Mouse (Mus musculus) stomach, embryonic 15.5 days (tissue): ENCODE results near the gene Lemd1. TPM values are rescaled to one million over a fixed set of nuclear protein-coding genes. Genes with fewer than 3 reads are reported as not detected.
A peak's percentile ranks its signal among the peaks of the same experiment; 100 is the strongest.

Experiments used
- ATAC-seq: fragments of 200-750 bp; cut with Nextera tagmentation; 2 replicates; pipeline ENCODE4 v1.8.0; 2017; ENCODE audit warnings: low read depth, moderate number of reproducible peaks, moderate TSS enrichment; ENCODE audit not compliant: insufficient read depth, low FRiP score
- H3K27ac ChIP-seq: fragments of 300-500 bp; sonication (generic); 2 replicates; pipeline ENCODE4 v1.5.1; 2015; ENCODE audit warnings: mild to moderate bottlenecking, inconsistent platforms
- H3K27me3 ChIP-seq: fragments of 300-500 bp; sonication (generic); replicated peaks from 2 replicates; pipeline ENCODE4 v1.6.1; 2015; ENCODE audit warnings: inconsistent platforms
- H3K36me3 ChIP-seq: fragments of 300-500 bp; sonication (generic); 2 replicates; pipeline ENCODE4 v1.6.1; 2015; ENCODE audit warnings: inconsistent platforms
- H3K4me1 ChIP-seq: fragments of 300-500 bp; sonication (generic); 2 replicates; pipeline ENCODE4 v1.6.1; 2015; ENCODE audit warnings: inconsistent platforms
- H3K4me2 ChIP-seq: fragments of 300-500 bp; sonication (generic); 2 replicates; pipeline ENCODE4 v1.6.1; 2015; ENCODE audit warnings: mild to moderate bottlenecking, inconsistent platforms
- H3K4me3 ChIP-seq: fragments of 300-500 bp; sonication (generic); replicated peaks from 2 replicates; pipeline ENCODE4 v1.5.1; 2015; ENCODE audit warnings: inconsistent platforms
- H3K9ac ChIP-seq: fragments of 300-500 bp; sonication (generic); 2 replicates; pipeline ENCODE4 v1.6.1; 2015; ENCODE audit warnings: inconsistent platforms
- H3K9me3 ChIP-seq: fragments of 300-500 bp; sonication (generic); 2 replicates; pipeline ENCODE4 v1.6.1; 2016; ENCODE audit warnings: inconsistent platforms
- WGBS: fragments of 180-500 bp; shearing (Covaris S2); methylation state at CpG from one replicate; pipeline ENCODE4 v1.1.7; 2015; 5-methylcytosine and 5-hydroxymethylcytosine counted together
- polyA plus RNA-seq: library from polyadenylated mRNA; unstranded; fragments of >200 nt; fragmentation: Nextera tagmentation; extraction: Ambion mirVana; gene quantifications from 2 replicates; pipeline ENCODE4 v1.2.1, GENCODE M21; 2015

The Lemd1 gene
- 0.36 and 0.46 TPM in 2 replicates for polyA plus RNA-seq

- H3K27me3 ChIP-seq: peaks cover 63% of the 10 kb centered on the region
- peak within 1 kb of the TSS; percentile 94 for H3K4me2 ChIP-seq
- no peaks in the 10 kb centered on the region for H3K36me3 ChIP-seq
- WGBS: under 1% methylated on average over 34 of the region's 34 CpGs
- H3K9ac ChIP-seq: peak within 1 kb of the TSS; percentile 24; the same call in 1 of the 2 replicates
- no peak for ATAC-seq
- H3K9me3 ChIP-seq: no peaks in the 10 kb centered on the region
- peak within 1 kb of the TSS; percentile 51 for H3K4me3 ChIP-seq
- no peak within 1 kb of the TSS for H3K27ac ChIP-seq
- peaks cover 25% of the 10 kb centered on the region for H3K4me1 ChIP-seq
These were observed at the start of gene Lemd1, which contains the start of gene AC124108.1 for GRCm38 (mm10) chr1:132191093-132191785. TSS of gene Lemd1 (plus strand) at chr1:132191431. TSS of gene AC124108.1 (plus strand) at chr1:132191457.

GRCm38 (mm10) chr1:132141753-132142152 lies 49.5 kb upstream of the Lemd1 start:
- Histone ChIP-seq H3K36me3 (no peaks in the 10 kb centered on the region), H3K9ac (no peak overlapping the region), H3K27ac (no peak overlapping the region), H3K4me3 (no peak overlapping the region), H3K4me1 (peaks cover 5% of the 10 kb centered on the region; the same call in 1 of the 2 replicates), H3K27me3 (no peaks in the 10 kb centered on the region; the same call in 1 of the 2 replicates), H3K4me2 (no peak overlapping the region), H3K9me3 (no peaks in the 10 kb centered on the region)
- no peak for ATAC-seq
- WGBS: 57% methylated on average over 13 of the region's 13 CpGs

- no peak overlapping the region for H3K27ac ChIP-seq
- ATAC-seq: no peak
- no peak overlapping the region for H3K9ac ChIP-seq
- no peaks in the 10 kb centered on the region for H3K9me3 ChIP-seq
- H3K4me2 ChIP-seq: no peak overlapping the region
- H3K27me3 ChIP-seq: no peaks in the 10 kb centered on the region; the same call in 1 of the 2 replicates
- 65% methylated on average over 5 of the region's 5 CpGs for WGBS
- peaks cover 5% of the 10 kb centered on the region; the same call in 1 of the 2 replicates for H3K4me1 ChIP-seq
- no peaks in the 10 kb centered on the region for H3K36me3 ChIP-seq
- H3K4me3 ChIP-seq: no peak overlapping the region
These were observed 48.2 kb upstream of the Lemd1 start for GRCm38 (mm10) chr1:132143079-132143478.

- ATAC-seq: no peak
- H3K27ac ChIP-seq: no peak overlapping the region
- H3K9ac ChIP-seq: no peak overlapping the region
- H3K9me3 ChIP-seq: no peaks in the 10 kb centered on the region
- WGBS: 63% methylated on average over 4 of the region's 4 CpGs
- no peak overlapping the region for H3K4me2 ChIP-seq
- H3K4me3 ChIP-seq: no peak overlapping the region
- H3K4me1 ChIP-seq: no peaks in the 10 kb centered on the region; the same call in 1 of the 2 replicates
- no peaks in the 10 kb centered on the region for H3K36me3 ChIP-seq
- no peaks in the 10 kb centered on the region; the same call in 1 of the 2 replicates for H3K27me3 ChIP-seq
These were observed 47.5 kb upstream of the Lemd1 start for GRCm38 (mm10) chr1:132143730-132144129.

- no peaks in the 10 kb centered on the region for H3K36me3 ChIP-seq
- H3K4me2 ChIP-seq: no peak overlapping the region
- ATAC-seq: no peak
- no peak overlapping the region for H3K27ac ChIP-seq
- H3K9me3 ChIP-seq: no peaks in the 10 kb centered on the region
- WGBS: 33% methylated on average over 2 of the region's 2 CpGs
- H3K4me1 ChIP-seq: no peaks in the 10 kb centered on the region; the same call in 1 of the 2 replicates
- no peaks in the 10 kb centered on the region for H3K27me3 ChIP-seq
- no peak overlapping the region for H3K9ac ChIP-seq
- no peak overlapping the region for H3K4me3 ChIP-seq
These were observed 47.0 kb upstream of the Lemd1 start for GRCm38 (mm10) chr1:132144223-132144622.

- Histone ChIP-seq H3K9ac (no peak overlapping the region), H3K27ac (no peak overlapping the region), H3K36me3 (no peaks in the 10 kb centered on the region), H3K4me3 (no peak overlapping the region), H3K4me1 (no peaks in the 10 kb centered on the region), H3K9me3 (no peaks in the 10 kb centered on the region), H3K27me3 (no peaks in the 10 kb centered on the region), H3K4me2 (no peak overlapping the region)
- ATAC-seq: no peak
- 70% methylated on average over 3 of the region's 3 CpGs for WGBS
These were observed 46.4 kb upstream of the Lemd1 start for GRCm38 (mm10) chr1:132144837-132145236.

- H3K4me3 ChIP-seq: no peak overlapping the region
- H3K27ac ChIP-seq: no peak overlapping the region
- WGBS: 80% methylated on average over 8 of the region's 8 CpGs
- H3K9ac ChIP-seq: no peak overlapping the region
- H3K4me2 ChIP-seq: no peak overlapping the region
- ATAC-seq: no peak
- no peaks in the 10 kb centered on the region for H3K36me3 ChIP-seq
- no peaks in the 10 kb centered on the region for H3K27me3 ChIP-seq
- no peaks in the 10 kb centered on the region for H3K4me1 ChIP-seq
- H3K9me3 ChIP-seq: no peaks in the 10 kb centered on the region
These were observed 45.1 kb upstream of the Lemd1 start for GRCm38 (mm10) chr1:132145973-132146685.

GRCm38 (mm10) chr1:132149410-132149809 lies 41.8 kb upstream of the Lemd1 start:
- H3K36me3 ChIP-seq: no peaks in the 10 kb centered on the region
- H3K9me3 ChIP-seq: no peaks in the 10 kb centered on the region
- ATAC-seq: no peak
- H3K4me3 ChIP-seq: no peak overlapping the region
- 0 out of 2 replicates have a peak, but pooled peaks cover 6% of the 10 kb centered on the region for H3K4me1 ChIP-seq
- no peak overlapping the region for H3K4me2 ChIP-seq
- 73% methylated on average over 2 of the region's 2 CpGs for WGBS
- H3K9ac ChIP-seq: no peak overlapping the region
- H3K27ac ChIP-seq: no peak overlapping the region
- H3K27me3 ChIP-seq: no peaks in the 10 kb centered on the region

- Histone ChIP-seq H3K4me3 (no peak overlapping the region), H3K4me1 (0 out of 2 replicates have a peak, but pooled peaks cover 6% of the 10 kb centered on the region), H3K9ac (no peak overlapping the region), H3K9me3 (no peaks in the 10 kb centered on the region), H3K27me3 (no peaks in the 10 kb centered on the region), H3K4me2 (no peak overlapping the region), H3K36me3 (no peaks in the 10 kb centered on the region), H3K27ac (0 out of 2 replicates have a peak overlapping the region, but pooled peaks have one; percentile 1)
- ATAC-seq: peak; percentile 67
- WGBS: 52% methylated on average over 1 of the region's 1 CpGs
These were observed 41.1 kb upstream of the Lemd1 start for GRCm38 (mm10) chr1:132150171-132150570.

- H3K9me3 ChIP-seq: no peaks in the 10 kb centered on the region
- 69% methylated on average over 15 of the region's 15 CpGs for WGBS
- no peak for ATAC-seq
- no peak overlapping the region for H3K27ac ChIP-seq
- no peaks in the 10 kb centered on the region for H3K27me3 ChIP-seq
- no peak overlapping the region for H3K9ac ChIP-seq
- H3K36me3 ChIP-seq: no peaks in the 10 kb centered on the region
- no peak overlapping the region for H3K4me2 ChIP-seq
- H3K4me3 ChIP-seq: no peak overlapping the region
- 0 out of 2 replicates have a peak, but pooled peaks cover 6% of the 10 kb centered on the region for H3K4me1 ChIP-seq
These were observed 40.2 kb upstream of the Lemd1 start for GRCm38 (mm10) chr1:132150817-132151601.

GRCm38 (mm10) chr1:132151908-132152307 lies 39.3 kb upstream of the Lemd1 start:
- Histone ChIP-seq H3K27ac (no peak overlapping the region), H3K4me3 (no peak overlapping the region), H3K9ac (no peak overlapping the region), H3K4me1 (0 out of 2 replicates have a peak, but pooled peaks cover 6% of the 10 kb centered on the region), H3K4me2 (no peak overlapping the region), H3K36me3 (no peaks in the 10 kb centered on the region), H3K9me3 (no peaks in the 10 kb centered on the region), H3K27me3 (no peaks in the 10 kb centered on the region)
- no peak for ATAC-seq
- 50% methylated on average over 2 of the region's 2 CpGs for WGBS
